Comparison of ENCODE assay signal across 8 mouse cellular contexts in genomic region chr5:74283545-74283944, GRCm38 (mm10).
A peak's percentile ranks its signal among the peaks of the same experiment; 100 is the strongest.
DNase-seq lines count a peak whose midpoint lies in the region; ATAC-seq and TF ChIP-seq lines count a peak whose summit lies in the region.

No protein-coding gene starts in this region.

- H3K79me2 ChIP-seq in heart, adult 2 months (replicated peaks; ENCODE audit: control insufficient read depth, insufficient read depth, low read length), result no peaks in the 10 kb centered on the region

- H3K4me3 ChIP-seq in heart, adult 2 months, result no peak overlapping the region
- no peak overlapping the region for H3K4me3 ChIP-seq in heart, embryonic 10.5 days
- H3K4me3 ChIP-seq in neural tube, embryonic 13.5 days, result no peak overlapping the region
- no peak overlapping the region for H3K4me3 ChIP-seq in limb, embryonic 10.5 days

- TF ChIP-seq CTCF in heart, adult 2 months (IDR thresholded peaks at IDR 0.05), result peak; percentile 77
- peak; percentile 66; the same call in 1 of the 2 replicates for TF ChIP-seq CTCF in brain, embryonic 14.5 days (IDR thresholded peaks at IDR 0.05; ENCODE audit: borderline replicate concordance, extremely low read depth, insufficient read depth, insufficient read length)

- no peak overlapping the region for H3K27ac ChIP-seq in heart, adult 2 months
- no peak overlapping the region for H3K27ac ChIP-seq in heart, embryonic 10.5 days
- H3K27ac ChIP-seq in neural tube, embryonic 13.5 days (replicated peaks), result no peak overlapping the region
- H3K27ac ChIP-seq in limb, embryonic 10.5 days, result no peak overlapping the region

- intact Hi-C loops in heart, adult 2 months (cut with DNase I), result loop anchor here (5.0 kb wide), 2 partner anchors 521 to 596 kb away; no protein-coding TSS in a partner anchor

- no peaks in the 10 kb centered on the region for H3K27me3 ChIP-seq in heart, adult 2 months (ENCODE audit: control insufficient read depth, insufficient read depth, low read length)
- H3K27me3 ChIP-seq in heart, embryonic 10.5 days (ENCODE audit: insufficient read depth, poor library complexity, severe bottlenecking), result no peaks in the 10 kb centered on the region; the same call in 1 of the 2 replicates
- H3K27me3 ChIP-seq in neural tube, embryonic 13.5 days, result no peaks in the 10 kb centered on the region; the same call in 1 of the 2 replicates
- peaks cover 4% of the 10 kb centered on the region; the same call in 1 of the 2 replicates for H3K27me3 ChIP-seq in limb, embryonic 10.5 days (ENCODE audit: low read depth, poor library complexity, severe bottlenecking)

- peaks cover 4% of the 10 kb centered on the region for H3K4me1 ChIP-seq in heart, adult 2 months (ENCODE audit: control insufficient read depth, insufficient read depth, low read length)
- H3K4me1 ChIP-seq in heart, embryonic 10.5 days, result peaks cover 33% of the 10 kb centered on the region
- peaks cover 5% of the 10 kb centered on the region for H3K4me1 ChIP-seq in neural tube, embryonic 13.5 days (replicated peaks)
- peaks cover 24% of the 10 kb centered on the region for H3K4me1 ChIP-seq in limb, embryonic 10.5 days

- no peak overlapping the region for H3K9ac ChIP-seq in heart, adult 2 months (ENCODE audit: low read depth, low read length)
- H3K9ac ChIP-seq in neural tube, embryonic 13.5 days, result no peak overlapping the region

- H3K36me3 ChIP-seq in heart, adult 2 months (ENCODE audit: control insufficient read depth, insufficient read depth, low read length), result no peaks in the 10 kb centered on the region
- no peaks in the 10 kb centered on the region for H3K36me3 ChIP-seq in heart, embryonic 10.5 days
- no peaks in the 10 kb centered on the region for H3K36me3 ChIP-seq in neural tube, embryonic 13.5 days
- no peaks in the 10 kb centered on the region for H3K36me3 ChIP-seq in limb, embryonic 10.5 days

- H3K9me3 ChIP-seq in heart, embryonic 10.5 days, result no peaks in the 10 kb centered on the region
- no peaks in the 10 kb centered on the region for H3K9me3 ChIP-seq in neural tube, embryonic 13.5 days
- H3K9me3 ChIP-seq in limb, embryonic 10.5 days (replicated peaks), result no peaks in the 10 kb centered on the region

- no peak overlapping the region for H3K4me2 ChIP-seq in neural tube, embryonic 13.5 days

- 40% methylated on average over 8 of the region's 8 CpGs for WGBS in heart, adult 2 months
- WGBS in heart, embryonic 10.5 days, result 38% methylated on average over 8 of the region's 8 CpGs
- whole genome bisulfite sequencing in neural tube, embryonic 13.5 days, result 42% methylated on average over 8 of the region's 8 CpGs
- WGBS in limb, embryonic 10.5 days, result 44% methylated on average over 8 of the region's 8 CpGs

- no peak for DNase-seq in heart, adult 2 months
- DNase-seq in heart, embryonic 10.5 days (ENCODE audit: low spot score), result no peak
- DNase-seq in neural tube, embryonic 10.5 days (ENCODE audit: extremely low spot score, low spot score), result no peak
- peak; percentile 54 for DNase-seq in brain, embryonic 14.5 days (ENCODE audit: low read depth)
- DNase-seq in limb, embryonic 10.5 days (ENCODE audit: low spot score), result peak; percentile 53
- peak; percentile 33 to 35 for DNase-seq in thymus, postnatal 36 days
- DNase-seq in right cerebral cortex, postnatal 36 days (ENCODE audit: low spot score in 2 of 2), result no peak

- peak; percentile 71; the same call in 1 of the 2 replicates for ATAC-seq in neural tube, embryonic 13.5 days (ENCODE audit: low read depth)

- no peak for TF ChIP-seq POLR2A in heart, adult 2 months (IDR thresholded peaks at IDR 0.05; ENCODE audit: insufficient read depth, low read depth, low read length)
- no peak for TF ChIP-seq POLR2A in brain, embryonic 14.5 days (IDR thresholded peaks at IDR 0.05; ENCODE audit: borderline replicate concordance, extremely low read depth, insufficient read depth, insufficient read length, poor library complexity, severe bottlenecking)

- TF ChIP-seq EP300 in heart, adult 2 months (IDR thresholded peaks at IDR 0.05; ENCODE audit: insufficient read depth, low read depth, low read length), result 0 out of 2 replicates have a peak, but pooled peaks have one; percentile 60

Comparison
In these comparisons a context has a peak if more than half of its experiments do, and no peak if none do; other contexts are left out.
1. DNase-seq: peak in brain, embryonic 14.5 days (single experiment), limb, embryonic 10.5 days (single experiment) and thymus, postnatal 36 days (2 of 2); none in heart, adult 2 months (0 of 2), heart, embryonic 10.5 days (single experiment), neural tube, embryonic 10.5 days (single experiment) and right cerebral cortex, postnatal 36 days (0 of 2).